Mouse (Mus musculus) layer of hippocampus, postnatal 14 days (tissue): ENCODE results near the gene Tenm2. TPM values are rescaled to one million over a fixed set of nuclear protein-coding genes. Genes with fewer than 3 reads are reported as not detected.

Source experiments
- DNase-seq, 2 experiments: peaks; one replicate each; pipeline ENCODE4 v3.0.0; 2021 to 2022; ENCODE audit warnings: low spot score in 2 of 2, mixed read lengths in 1 of 2
- total RNA-seq, 2 experiments: library from RNA; stranded (reverse); gene quantifications; 2 replicates each; pipeline ENCODE4 v1.2.3; 2021

Tenm2 gene
- total RNA-seq, 2 experiments from 2014 or later, result 156 to 173 TPM

DNA sequence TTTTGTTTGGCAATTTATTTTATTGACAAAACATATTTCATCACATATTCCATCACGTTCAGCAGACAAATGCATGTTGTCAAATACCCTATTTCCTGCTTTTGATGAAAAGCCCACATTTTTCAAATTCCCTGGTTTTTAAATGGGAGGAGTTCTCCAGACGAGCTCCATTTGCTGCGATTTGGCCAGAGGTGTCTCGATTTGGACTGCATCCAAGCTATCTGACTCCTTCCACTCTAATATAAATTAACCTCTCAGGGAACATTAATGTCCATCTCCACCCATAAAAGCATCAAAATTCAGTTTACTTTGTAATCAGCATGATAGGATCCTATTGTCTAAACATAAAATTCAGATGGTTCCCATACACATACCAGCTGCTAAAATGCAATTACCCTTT lies 120.6 kb downstream of the Tenm2 start:
- DNase-seq, result no peak

DNA sequence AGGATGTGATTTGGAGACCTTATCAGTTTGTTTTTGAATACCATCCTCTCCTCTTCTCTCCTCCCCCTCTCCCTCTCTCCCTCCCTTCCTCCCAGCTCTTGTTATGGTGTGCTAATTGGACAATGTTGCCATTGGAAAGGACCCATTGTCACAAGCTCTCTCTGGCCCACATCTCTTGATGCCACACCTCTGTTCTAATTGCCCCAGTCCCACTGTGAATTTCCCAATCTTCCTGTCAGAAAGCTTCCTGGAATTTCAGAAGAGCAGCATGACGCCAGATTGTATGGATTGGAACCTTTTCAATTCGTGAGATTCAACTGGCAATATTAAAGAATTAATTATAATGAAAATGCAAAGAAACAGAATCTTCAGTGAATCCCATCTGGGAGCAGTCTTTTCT lies 128.7 kb downstream of the Tenm2 start:
- peak in 1 of 2 experiments; percentile 16 for DNase-seq

DNA sequence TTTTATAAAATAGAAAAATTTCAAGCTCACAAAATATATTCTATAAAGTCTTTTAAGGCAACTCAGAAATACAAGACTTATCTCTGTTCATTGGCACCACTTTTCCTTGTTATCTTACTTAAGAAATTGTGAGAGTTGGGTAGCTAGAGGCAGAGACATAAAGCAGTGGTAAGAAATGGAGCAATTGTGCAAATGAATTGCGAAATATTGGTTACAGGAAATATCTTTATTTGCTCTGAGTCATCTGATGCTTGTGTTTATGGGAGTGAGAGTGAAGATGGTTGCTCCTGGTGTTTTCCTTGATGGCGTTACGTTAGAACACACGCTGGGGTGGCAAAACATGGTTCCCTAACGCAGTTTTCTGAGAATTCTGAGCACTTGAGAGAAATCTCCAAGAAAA lies 156.4 kb downstream of the Tenm2 start:
- DNase-seq, result no peak

DNA sequence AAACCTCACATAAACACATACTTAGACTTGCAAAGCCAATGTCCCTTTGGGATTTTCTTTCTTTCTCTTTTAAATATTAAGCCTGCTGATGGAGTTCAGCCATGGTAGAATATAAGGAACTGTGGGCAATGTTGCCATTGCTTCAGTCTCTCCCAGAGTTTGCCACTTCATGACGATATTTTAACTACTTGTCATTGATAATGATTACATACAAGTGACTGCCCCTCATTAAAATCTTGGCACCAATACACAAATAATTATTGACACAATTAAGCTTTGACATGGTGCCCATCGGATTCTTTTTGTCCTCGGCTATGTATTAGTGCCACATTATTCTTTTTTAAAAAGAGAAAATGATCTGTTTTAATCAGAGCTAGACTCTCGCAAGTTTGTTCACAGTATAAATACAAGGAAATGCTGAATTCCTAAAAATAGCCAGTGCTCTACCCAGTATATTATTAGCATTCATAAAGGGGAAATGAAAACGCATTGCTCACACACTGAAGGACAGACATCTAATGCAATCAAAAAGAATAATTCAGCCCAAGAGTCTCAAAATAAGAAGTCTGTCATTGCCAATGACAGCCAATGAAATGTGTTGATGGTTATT lies 158.7 kb downstream of the Tenm2 start:
- DNase-seq, result no peak

DNA sequence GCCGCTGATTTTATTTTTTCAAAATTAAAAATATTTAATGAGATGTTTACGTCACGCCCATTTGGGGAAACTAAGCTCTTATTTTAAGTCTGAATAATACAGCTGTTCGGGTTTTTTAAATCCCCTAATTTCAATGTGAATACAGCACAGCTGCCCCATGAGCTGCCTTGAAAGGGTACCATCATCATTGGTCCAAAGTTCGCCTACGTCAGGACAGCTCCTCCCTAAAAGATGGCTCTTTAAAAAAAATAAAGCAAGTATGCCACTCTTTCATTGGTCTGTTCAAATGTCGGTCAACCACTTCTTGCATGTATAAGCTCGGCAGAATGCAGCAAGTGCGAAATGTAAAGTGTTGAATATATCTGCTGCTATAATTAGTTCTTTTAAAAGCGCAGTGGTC lies 160.4 kb downstream of the Tenm2 start:
- no peak for DNase-seq

DNA sequence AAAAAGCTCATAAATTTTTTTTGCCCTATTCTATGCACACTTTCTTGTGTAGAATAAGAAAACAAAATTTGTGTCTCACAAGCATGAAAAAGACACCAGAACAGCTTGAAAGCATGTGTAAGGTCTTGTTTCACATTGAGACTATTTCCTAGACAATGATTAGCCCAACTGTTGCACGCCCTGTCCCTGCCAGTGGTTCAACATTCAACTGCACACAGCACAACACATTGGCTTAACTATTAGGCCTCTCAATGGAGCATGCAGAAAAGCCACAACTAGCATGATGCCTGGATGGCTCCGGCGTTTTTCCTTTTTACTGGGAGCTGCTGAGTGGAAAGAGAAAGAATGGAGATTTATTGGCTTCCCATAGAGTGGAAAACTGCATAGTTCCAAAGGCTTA lies 170.3 kb downstream of the Tenm2 start:
- DNase-seq, result no peak

DNA sequence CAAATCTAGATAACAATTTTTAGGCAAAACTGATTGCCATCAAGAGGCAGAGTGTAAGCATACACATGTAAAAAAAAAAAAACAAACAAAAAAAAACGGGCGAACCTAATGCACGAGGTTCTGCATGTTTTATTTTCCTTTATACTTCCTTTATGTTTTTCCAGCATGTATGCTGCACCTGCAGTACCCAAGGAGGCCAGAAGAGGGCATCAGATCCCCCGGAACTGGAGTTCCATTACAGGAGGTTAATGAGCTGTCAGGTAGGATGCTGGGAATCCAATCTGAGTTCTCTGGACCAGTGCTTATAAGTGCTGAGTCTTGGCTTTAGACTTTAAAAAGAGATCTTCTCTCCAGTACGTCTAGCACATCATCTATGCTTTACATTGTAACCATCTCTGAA lies 189.1 kb downstream of the Tenm2 start:
- DNase-seq, result no peak

DNA sequence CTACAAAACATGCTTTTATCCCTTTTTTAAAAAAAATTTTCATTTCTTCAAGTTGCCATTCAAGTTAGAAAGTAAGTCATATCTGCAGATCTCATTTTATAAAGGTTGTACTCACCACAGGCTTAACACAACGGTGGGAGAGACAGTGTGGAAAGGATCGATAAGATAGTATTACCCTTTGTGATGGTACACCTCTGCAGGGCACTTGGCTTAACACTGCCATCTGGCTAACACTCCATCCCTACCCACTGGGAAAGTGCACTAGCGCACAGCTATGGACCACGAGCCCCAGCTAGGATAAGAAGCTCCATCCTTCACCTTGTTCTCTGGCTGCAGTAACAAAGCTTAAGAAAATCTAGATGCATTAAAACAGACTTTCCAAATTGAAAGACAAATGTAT lies 194.5 kb downstream of the Tenm2 start:
- no peak for DNase-seq

DNA sequence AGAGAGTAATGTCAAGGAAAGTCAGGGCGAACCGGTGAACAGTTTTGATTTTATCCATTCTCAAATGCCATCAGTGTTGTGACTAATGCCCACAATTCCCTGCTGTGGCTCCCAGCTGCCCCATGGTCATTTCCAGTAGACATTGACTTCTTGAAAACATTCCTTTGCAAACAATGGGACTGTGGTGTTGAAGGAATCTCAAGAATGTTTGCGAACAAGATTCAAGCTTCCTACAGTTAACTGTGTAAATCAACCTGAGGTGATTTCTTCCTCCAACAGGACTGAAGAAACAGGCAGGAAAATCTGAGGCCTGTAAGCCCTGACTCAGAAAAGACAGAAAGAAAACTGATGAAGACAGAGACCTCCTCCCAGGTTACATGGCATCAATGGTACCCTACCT lies 196.5 kb downstream of the Tenm2 start:
- DNase-seq, result no peak

DNA sequence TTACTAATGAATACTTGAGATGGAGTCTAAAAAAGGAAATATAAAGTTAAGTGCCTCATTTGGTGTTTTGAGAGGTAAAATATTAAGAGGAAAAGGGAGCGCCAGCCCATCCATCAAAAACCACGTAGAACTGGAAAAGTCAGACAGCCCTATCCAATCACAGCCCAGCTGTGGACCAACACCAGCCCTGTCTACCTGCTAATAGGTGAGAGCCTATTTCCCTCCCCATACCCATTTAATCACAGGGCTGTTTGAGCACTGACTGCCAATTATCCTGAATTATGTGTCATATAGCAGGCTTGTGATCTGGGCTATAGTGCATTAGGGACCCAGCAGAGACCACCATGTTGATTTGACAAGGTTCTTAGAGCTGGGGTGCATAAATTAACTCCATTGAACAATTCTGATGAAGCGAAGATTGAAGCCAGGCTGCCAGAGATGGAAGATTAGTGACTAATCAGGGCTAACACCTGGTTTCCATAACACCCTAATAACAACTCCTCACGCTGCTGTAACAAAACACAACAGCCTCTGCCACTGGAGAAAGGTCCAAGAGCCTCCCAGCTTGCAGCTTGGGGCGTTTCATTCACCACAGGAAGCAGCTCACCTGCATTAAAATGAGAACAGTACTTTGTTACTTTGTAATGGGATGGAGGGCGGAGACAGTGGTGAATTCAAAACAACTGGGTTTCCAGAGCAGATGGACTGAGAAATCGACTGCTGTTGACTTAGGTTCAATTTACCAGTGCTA lies 204.3 kb downstream of the Tenm2 start:
- DNase-seq, result no peak

DNA sequence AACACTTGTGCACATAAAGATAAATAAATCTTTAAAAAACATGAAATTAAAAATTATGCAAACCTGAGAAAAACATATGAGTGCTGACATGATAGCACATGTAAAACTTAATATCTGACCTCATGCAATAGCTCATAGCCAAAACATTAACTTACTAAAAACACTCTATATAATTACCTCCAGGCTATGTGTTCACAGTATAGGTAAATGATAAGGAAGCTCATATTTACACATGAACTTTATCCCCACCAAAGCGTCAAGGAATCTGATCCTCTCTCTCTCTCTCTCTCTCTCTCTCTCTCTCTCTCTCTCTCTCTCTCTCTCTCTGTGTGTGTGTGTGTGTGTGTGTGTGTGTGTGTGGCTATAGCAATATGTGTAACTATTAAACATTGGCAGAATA lies 223.9 kb downstream of the Tenm2 start:
- no peak for DNase-seq

DNA sequence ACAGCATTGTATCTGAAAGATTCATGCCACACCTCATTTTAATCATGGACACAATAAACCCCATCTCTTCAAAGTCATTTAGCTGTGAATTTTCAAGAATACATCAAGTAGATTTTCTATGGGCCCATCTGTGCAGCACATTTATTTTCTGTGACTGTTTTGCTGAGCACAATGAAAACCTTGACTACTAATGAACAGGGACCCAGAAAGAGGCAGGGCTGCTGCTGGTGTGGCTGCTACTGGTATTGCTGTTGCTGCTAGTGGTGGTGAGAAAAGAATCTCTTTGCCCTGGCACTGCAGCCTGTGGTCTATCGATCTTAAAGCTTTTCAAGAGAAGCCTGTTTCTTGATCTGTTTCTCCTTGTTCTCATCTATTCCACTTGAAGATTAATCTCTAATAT lies 226.5 kb downstream of the Tenm2 start:
- peak in 1 of 2 experiments; percentile 31 for DNase-seq

DNA sequence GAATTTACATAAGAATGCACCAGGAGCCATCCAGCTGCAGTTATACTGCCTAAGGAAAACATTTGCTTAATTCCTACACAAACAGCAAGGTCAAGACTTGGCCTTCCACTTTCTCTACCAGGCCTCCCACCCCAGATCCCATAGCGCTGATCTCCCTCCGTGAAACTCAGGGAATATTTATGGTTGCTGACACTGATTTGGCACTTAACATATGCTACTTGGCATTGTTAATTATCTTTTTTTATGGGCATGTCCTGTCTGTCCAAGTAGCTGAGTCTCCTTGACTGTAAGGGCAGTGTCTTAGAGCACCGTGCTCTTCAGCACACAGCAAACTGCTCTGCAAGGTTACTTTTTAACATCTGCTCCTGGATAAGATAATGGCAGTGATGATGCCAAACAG lies 238.1 kb downstream of the Tenm2 start:
- DNase-seq, result no peak

DNA sequence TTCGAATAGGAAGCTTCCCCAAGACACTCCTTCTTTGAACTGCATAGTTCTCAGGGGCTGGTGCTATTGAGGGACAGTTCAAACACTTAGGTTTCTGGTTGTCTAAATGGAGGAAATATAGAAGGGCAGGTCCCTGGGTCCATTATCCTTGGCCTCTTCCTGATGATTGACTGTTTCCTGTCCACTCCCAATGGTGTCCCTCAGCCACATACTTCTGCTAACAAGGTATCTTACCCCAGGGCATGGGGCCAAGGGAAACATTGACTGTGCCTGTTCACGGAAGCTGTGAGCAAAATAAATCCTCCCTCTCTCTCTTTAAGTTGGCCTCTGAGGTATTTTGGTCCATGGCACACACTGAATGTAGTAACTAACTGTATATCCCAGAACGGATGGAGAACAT lies 244.9 kb downstream of the Tenm2 start:
- no peak for DNase-seq

DNA sequence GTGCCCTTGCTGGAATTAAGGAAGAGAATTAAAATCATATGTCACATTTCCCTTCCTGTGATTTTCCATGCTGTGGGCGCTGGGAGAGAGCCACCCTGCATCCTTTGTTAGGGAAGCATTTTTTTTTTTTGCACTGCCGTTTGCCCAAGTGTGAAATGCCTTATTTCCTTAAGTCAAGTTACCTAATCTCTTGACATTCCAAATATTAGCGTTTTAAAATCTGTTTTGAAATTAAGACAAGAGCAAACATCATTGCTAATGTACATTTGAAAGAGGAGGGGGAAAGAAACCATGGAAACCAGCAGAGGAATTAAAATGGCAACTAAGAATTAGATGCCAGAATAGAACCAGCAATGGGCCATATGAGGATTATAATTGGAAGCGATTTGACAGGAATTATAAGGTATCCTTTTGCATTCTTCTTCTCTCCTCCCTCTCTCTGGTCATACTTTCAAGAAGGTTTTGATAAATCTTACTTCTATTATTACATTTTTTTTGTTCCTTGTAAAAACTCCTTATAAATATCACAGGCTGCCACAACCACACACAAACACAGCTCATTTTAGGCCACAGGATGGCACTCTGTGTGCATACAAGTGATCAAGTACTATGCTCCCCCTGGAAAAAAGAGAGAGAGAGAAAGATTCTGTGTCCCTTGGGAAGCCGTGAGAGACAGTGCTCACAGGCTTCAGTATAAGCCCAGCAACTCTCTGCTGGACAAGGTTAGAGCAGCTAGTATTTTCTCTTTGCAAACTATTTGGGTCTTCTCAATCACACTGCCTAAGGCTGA lies 246.8 kb downstream of the Tenm2 start:
- peak; percentile 28 to 74 for DNase-seq

DNA sequence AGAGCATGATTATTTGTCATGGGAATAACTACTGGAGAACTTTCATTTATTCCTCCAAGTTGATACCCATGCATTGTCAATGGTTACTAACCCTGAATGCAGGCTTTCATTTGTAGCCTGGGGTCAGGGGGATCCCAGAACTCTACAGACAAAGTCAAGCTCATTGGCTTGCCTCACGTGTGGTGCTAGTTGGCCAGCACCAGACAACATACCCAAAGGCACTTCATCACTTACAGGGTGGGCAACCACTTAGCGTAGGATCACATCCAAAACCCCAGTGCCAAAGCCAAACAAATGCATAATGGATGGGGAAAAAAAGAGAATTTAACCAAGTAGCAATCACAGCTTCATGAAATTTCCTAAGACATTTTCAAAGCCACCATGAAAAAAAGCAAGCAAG lies 261.6 kb downstream of the Tenm2 start:
- DNase-seq, result peak in 1 of 2 experiments; percentile 16

DNA sequence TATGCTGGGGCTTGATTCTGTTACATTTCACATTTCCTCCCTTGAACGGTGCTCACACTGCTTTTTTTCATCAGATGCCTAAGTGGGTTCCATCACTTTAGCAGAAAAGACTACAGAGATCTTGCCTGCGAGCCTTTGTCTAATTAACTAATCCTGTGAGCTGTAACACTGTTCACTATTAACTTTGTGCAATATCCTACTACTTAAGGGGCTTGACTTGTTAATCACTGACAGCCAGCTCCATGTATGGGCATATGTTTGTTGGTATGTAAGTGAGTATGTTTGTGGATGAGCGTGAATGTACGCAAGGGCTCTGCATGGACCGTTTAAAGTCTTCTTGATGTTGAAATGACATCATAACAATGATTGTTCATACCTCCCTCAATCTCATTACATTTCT lies 277.7 kb downstream of the Tenm2 start:
- DNase-seq, result no peak

DNA sequence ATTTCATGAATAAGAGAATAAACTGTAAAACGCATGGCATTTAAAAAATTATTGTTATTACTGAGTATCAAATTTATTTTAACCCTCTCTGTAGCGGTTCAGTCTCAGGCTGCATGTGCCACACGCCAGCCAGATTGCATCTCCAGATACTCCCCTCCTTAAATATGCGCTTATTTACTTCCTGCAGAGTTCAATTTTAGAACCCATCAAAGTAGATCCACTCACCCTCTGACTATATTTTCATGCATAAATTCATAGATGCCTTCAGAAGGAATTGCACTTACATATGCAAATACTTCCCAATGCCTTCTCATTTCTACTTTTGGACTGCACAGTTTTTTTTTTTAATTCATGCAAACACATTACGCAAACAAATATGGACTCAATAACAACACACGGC lies 294.3 kb downstream of the Tenm2 start:
- no peak for DNase-seq

DNA sequence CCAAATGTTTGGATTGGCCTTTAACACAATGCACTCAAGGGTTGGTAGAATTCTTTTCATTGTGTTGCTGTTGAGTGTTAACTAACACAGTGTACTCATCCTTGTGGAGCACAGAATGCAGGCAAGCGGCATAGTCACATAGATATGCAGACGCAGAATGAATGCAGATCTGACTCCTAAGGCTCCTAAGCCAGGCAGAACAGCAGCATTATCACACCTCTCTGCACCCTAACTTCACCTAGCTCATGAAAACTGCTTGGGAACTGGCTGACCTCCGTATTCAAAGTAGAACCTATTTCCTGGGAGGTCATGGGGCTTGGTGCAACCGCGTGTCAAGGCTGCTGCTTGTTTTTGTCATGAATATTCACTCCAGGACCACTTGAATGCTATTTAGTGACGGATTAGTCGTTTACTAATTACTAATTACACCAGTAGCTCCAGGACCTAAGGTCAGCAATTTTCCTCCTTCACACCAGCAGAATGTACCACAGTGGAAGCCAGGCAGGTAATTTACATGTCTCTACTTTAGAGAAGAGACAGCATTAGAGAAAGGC lies 295.1 kb downstream of the Tenm2 start:
- no peak for DNase-seq

DNA sequence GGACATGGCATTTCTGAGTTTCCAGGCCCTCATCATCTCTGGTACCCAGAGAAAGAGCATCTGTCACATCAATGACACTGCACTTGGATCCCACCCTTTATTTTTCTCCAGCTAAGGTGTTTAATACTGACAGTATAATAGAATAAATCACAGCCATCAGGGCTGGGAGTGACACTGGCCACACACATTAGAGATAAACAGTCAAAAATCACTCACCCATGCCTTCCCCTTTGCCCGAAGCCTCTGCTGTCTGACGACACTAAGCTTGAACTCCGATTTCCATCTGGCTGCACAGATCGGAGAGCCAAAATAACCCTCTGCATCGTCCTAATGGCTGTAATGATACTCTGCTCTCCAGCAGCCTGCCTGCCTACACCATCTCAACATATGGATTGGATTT lies 305.9 kb downstream of the Tenm2 start:
- DNase-seq, result no peak

DNA sequence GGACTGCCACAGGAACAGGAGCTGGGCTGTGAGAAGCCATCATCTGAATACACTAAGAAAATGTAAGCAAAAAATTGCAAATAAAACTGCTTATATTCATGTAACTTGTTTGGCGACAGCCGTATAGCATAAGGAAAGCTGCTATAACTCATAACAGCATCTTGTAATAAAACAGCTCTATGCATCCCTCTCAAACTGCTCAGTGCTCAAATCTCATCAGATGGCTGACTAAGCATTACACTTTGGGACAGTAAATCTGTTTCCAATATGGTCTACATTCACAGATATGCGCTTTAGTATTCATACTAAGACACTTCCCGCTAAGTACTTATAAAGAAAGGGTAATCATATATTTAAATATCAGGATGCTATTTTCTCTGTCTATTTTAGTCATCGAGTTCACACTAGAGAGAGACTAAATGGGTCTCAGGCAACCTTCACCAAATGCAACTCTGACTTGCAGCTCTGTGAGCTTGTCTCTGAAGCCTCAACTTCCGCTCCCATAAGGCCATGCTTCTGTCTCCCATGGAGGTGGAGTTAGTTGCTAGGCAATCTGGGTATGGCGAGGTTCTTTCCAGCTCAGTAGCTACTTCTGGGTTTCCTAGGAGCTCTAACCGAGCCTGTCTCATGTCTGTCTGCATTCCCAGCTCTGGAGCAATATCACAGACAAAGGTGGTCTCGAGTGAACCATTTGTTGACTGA lies 308.9 kb downstream of the Tenm2 start:
- DNase-seq, result peak in 1 of 2 experiments; percentile 11
